In genomic region chr4:46337990-46338389, GRCm38 (mm10) we compare ENCODE assay signal across 35 mouse cellular contexts. TPM values are rescaled to one million over a fixed set of nuclear protein-coding genes. Genes with fewer than 3 reads are reported as not detected.
A peak's percentile ranks its signal among the peaks of the same experiment; 100 is the strongest.
DNase-seq lines count a peak whose midpoint lies in the region.
"Had no signal": no experiment of that assay in that cellular context is flagged by ENCODE, and none has a peak within 500 bp of the region (broad histone marks: within the 10 kb centered on the region; RNA-seq: fewer than 3 reads in every experiment).

No protein-coding gene starts in this region.

- peak; percentile 90 for DNase-seq in heart, adult 11 months
- DNase-seq in heart, postnatal 36 days: no peak
- peak; percentile 53 for DNase-seq in heart, embryonic 10.5 days (ENCODE audit: low spot score)
- DNase-seq in heart, postnatal 14 days: no peak
- peak; percentile 52 for DNase-seq in retina, postnatal 1 day
- DNase-seq in retina, embryonic 14.5 days (ENCODE audit: low spot score): no peak
- DNase-seq in adrenal gland, postnatal 25 days: no peak
- DNase-seq: adrenal gland, postnatal 10 days; B cell, adult 2 months; cerebellum, adult 11 months; cerebellum, adult 2 months; cerebellum, adult 9-11 months; cerebellum, postnatal 25 days; forebrain, postnatal 0 days; gastrocnemius, adult 2 months; gastrocnemius, postnatal 14 days; kidney, adult 8-10 months had no signal

- H3K36me3 ChIP-seq in heart, embryonic 10.5 days: no peaks in the 10 kb centered on the region
- H3K36me3 ChIP-seq: embryonic facial prominence, embryonic 13.5 days; G1E; hindbrain, embryonic 12.5 days; hindbrain, embryonic 15.5 days had no signal

- intact Hi-C loops in heart, postnatal 36 days (cut with DNase I): no loop called here
- intact Hi-C loops in heart, postnatal 14 days (cut with DNase I): no loop called here

- no peak overlapping the region for H3K27ac ChIP-seq in heart, embryonic 10.5 days
- H3K27ac ChIP-seq: embryonic facial prominence, embryonic 13.5 days; forebrain, embryonic 13.5 days; gastrocnemius, adult 2 months; hindbrain, embryonic 12.5 days; hindbrain, embryonic 15.5 days had no signal

- H3K4me3 ChIP-seq in heart, embryonic 10.5 days: no peak overlapping the region
- H3K4me3 ChIP-seq: embryonic facial prominence, embryonic 13.5 days; erythroblast, embryonic 14.5 days; forebrain, embryonic 13.5 days; gastrocnemius, adult 2 months; hindbrain, embryonic 12.5 days; hindbrain, embryonic 15.5 days had no signal

- 9% methylated on average over 3 of the region's 3 CpGs for WGBS in heart, embryonic 10.5 days

- H3K4me1 ChIP-seq in heart, embryonic 10.5 days: peaks cover 20% of the 10 kb centered on the region; the same call in 1 of the 2 replicates
- H3K4me1 ChIP-seq: hindbrain, embryonic 12.5 days had no signal

- H3K27me3 ChIP-seq in heart, embryonic 10.5 days (ENCODE audit: insufficient read depth, poor library complexity, severe bottlenecking): peaks cover 73% of the 10 kb centered on the region
- H3K27me3 ChIP-seq: CH12.LX had no signal

- no peaks in the 10 kb centered on the region for H3K9me3 ChIP-seq in heart, embryonic 10.5 days
- H3K9me3 ChIP-seq: embryonic facial prominence, embryonic 13.5 days; forebrain, embryonic 13.5 days; hindbrain, embryonic 12.5 days; hindbrain, embryonic 15.5 days had no signal

RNA-seq across cellular contexts. Expression of gene Foxe1, which starts 5.4 kb away (rescaled TPM):
- not detected for total RNA-seq in heart, postnatal 36 days (2021)
- polyA plus RNA-seq in heart, embryonic 10.5 days (2016; fragmentation: Nextera tagmentation; extraction: Ambion mirVana): 0.23 and 1.6 TPM in 2 replicates
- not detected for total RNA-seq in heart, postnatal 14 days (2021)
- not detected in 2 replicates for total RNA-seq in adrenal gland, postnatal 25 days (2021)
- total RNA-seq: adrenal gland, adult 18-20 months; adrenal gland, postnatal 10 days; adrenal gland, postnatal 4 days; CH12.LX; common myeloid progenitor, adult 5-6 weeks; G1E; gastrocnemius, adult 2 months; gastrocnemius, postnatal 14 days; gastrocnemius, postnatal 4 days; heart, adult 18-20 months; hematopoietic stem cell, adult 5-6 weeks had no signal
- polyA plus RNA-seq: cerebellum, adult 2 months; erythroblast, embryonic 14.5 days; forebrain, embryonic 13.5 days; forebrain, postnatal 0 days; frontal cortex, adult 2 months; G1E; heart, embryonic 16.5 days; hindbrain, embryonic 15.5 days; intestine, embryonic 14.5 days; intestine, postnatal 0 days; Patski had no signal

RNA-seq across cellular contexts. Expression of gene Trmo, which starts 51.2 kb away (rescaled TPM):
- 1 to 10 TPM; 3.4 to 4.2 TPM for total RNA-seq in heart, postnatal 36 days (2021)
- polyA plus RNA-seq in heart, embryonic 10.5 days (2016; fragmentation: Nextera tagmentation; extraction: Ambion mirVana): 10.3 and 11.6 TPM in 2 replicates
- total RNA-seq in heart, postnatal 14 days (2021): 1 to 10 TPM; 4.3 to 4.8 TPM
- total RNA-seq in adrenal gland, postnatal 25 days (2021): 7.5 and 9.9 TPM in 2 replicates

Comparison
In these comparisons a context has a peak if more than half of its experiments do, and no peak if none do; other contexts are left out.
1. DNase-seq: peak in heart, adult 11 months (single experiment), heart, embryonic 10.5 days (single experiment) and retina, postnatal 1 day (single experiment); none in heart, postnatal 36 days (0 of 2), heart, postnatal 14 days (0 of 2), retina, embryonic 14.5 days (single experiment) and adrenal gland, postnatal 25 days (single experiment).